Mouse (Mus musculus) layer of hippocampus, adult 8-10 months (tissue): ENCODE results near the gene Ap2b1. TPM values are rescaled to one million over a fixed set of nuclear protein-coding genes. Genes with fewer than 3 reads are reported as not detected.
"Not testable (repeated sequence)": the region's sequence is repeated elsewhere in the genome, so short reads cannot be mapped to it uniquely, and the experiment has no call there.

Experiments
- DNase-seq, 2 experiments: peaks; one replicate each; pipeline ENCODE4 v3.0.0; 2022; ENCODE audit warnings: low spot score in 2 of 2
- total RNA-seq, 4 experiments: library from RNA; stranded (reverse); gene quantifications; 2 replicates each; pipeline ENCODE4 v1.2.4; 2022

Gene Ap2b1
- total RNA-seq, 4 experiments from 2014 or later = 281 to 326 (median 296) TPM

DNA sequence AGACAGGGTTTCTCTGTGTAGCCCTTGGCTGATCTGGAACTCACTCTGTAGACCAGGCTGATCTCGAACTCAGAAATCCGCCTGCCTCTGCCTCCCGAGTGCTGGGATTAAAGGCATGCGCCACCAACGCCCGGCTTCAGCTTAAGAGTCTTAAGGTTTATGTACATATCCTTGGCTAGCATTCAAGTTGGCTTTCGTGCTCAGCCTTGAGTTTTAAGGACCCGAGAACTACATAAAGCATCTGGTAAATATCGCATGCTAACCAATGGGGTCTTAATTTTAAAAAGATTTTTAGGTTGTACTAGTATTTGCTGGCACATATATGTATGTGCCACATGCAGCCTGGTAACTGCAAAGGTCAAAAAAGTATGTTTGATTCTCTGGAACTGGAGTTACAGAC lies 900 bp downstream of the Ap2b1 start:
- no peak for DNase-seq

DNA sequence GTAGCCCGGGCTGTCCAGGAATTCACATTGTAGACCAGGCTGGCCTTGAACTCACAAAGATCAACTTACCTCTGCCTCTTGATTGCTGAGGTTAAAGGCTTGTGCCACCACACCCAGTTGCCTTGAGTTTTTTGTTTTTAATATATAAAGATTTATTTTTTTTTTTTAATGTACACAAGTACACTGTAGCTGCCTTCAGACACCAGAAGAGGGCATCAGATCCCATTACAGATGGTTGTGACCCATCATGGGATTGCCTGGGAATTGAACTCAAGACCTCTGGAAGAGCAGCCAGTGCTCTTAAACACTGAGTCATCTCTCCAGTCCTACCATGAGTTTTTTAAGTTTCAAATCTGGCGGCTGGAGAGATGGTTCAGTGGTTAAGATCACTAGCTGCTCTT lies 2.6 kb downstream of the Ap2b1 start:
- DNase-seq = no peak

DNA sequence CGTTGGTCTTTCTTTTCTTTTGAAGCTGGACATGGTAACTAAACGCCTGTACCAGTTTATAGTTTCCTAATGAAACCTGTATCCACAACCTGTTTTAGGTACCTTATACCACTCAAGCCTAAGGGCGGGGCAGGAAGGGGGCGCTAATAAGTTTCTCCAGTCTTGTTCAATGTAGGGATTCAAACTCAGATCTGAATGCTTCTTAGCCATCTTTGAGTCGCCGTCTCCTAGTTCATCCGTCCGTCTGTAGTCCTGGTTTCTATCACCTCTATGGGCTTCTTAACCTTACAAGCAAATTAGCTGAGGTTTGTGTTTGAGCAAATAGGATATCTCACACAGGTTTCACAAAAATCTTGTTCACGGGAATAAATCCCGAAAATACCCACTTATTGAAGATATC lies 3.3 kb downstream of the Ap2b1 start:
- DNase-seq = no peak

DNA sequence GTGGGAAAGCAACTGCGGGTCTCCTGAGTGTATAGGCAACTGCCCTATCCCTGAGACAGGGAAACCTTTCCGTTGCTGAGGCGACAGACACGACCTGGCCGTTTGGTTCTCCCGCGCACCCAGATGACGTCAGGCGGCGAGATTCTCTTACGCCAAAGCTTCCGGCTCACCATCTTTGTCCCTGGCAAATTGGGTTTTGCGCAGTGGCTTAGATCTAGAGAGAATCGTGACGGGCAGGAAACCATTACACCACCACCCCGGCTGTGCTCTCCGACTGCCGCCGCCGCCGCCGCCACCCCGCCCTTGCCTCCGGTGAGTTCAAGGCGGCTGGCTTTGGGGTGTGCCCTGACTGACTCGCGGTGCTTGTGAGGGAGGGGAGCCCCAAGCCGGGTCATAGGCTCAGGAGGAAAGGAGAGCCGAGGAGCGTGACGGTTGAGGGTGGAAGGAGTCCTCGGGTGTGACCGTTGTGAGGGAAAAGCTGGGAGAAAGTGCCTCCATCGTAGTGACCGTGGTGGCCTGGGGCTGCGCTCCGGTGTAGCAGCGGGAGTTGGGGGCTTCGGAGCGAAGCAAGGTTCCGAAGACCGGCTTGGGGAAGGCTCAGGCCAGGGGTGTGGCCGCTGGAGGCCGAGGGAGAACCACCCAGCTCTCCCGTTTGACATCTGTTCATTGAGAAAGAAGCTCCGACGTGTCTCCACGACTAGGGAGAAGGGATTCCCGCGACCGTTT lies 3.9 kb downstream of the Ap2b1 start, which contains the start of gene Pex12:
Gene Pex12, minus strand, starts transcription at position 61 of the 726 bp plus-strand sequence.
- peak; percentile 93 to 94 for DNase-seq

DNA sequence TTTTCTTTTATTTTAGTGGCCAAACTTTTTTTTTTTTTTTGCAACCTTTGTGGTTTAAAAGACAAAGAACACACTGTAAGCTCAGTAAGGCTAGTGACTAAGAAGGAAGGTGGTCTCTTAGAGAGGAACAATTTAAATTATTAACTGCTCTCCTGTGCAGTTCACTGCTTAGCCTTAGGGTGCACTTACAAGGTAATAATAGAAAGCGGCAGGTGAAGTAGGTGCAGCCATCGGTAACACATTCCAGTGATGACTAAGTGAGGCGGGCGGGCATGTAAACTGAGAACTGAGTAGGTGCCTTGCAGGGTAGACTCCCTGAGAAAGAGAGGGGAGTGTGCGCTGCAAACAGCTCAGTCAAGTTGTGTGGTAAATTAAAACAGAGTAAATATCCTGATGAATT lies 4.9 kb downstream of the Ap2b1 start:
- DNase-seq = no peak

DNA sequence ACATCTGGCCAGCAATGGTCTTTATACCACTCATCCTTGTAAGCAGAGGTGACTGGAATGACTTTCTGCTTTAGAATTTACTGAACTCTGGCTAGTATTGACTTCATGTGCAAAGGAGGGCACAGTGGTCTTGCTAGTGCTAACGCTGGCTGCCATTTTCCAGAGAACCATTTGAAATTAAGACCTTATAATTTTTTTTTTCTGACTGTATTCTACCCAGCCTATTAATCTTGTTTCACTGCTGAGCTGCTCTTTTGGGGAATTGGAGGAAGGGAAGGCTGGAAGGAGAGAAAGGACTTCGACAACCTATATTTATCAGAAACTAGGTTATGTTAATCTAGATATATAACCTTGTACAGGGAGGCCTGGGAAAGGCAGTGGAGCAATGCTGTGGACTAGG lies 5.7 kb downstream of the Ap2b1 start:
- DNase-seq = no peak

DNA sequence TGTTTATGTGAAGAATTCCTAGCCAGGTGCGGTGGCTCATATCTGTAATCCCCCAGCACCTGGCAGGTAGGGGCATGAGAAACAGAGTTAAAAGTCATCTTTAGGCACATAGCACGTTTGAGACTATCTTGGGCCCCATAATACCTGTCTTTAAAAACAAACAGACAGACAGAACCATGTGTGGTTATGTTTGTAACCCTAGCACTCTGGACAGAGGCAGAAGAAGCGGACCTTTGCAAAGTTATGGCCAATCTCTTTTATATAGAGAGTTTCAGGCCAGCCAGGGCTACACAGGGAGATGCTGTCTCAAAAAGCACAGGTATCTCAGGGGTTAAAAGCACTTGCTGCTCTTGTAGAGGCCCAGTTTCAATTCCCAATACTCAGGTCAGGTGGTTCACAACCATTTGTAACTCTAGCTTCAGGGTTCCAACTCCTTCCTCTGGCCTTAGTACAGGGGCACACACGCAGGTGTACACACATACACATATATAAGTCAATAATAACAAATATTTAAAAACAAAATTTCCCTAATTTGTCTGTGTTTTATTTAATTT lies 8.0 kb downstream of the Ap2b1 start:
- DNase-seq = no peak

DNA sequence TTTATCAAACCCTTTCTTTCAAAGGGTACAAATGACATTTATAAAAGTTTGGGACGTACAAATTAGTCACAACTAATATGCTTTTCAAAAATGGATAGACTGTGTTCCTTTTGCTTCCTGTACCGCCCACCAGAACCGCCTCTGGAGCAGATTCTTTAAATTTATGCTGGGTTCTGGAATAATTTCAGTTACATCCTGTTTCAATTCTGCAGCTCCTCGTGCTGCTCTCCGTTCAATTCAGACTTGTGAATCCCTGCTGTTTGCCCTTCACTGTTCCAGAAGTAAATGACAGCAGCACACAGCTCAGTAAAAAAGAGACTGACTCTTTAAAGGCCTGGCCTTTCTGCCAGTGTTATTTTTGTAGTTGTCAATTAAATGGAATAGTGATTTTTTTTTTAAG lies 13.6 kb downstream of the Ap2b1 start:
- DNase-seq = peak in 1 of 2 experiments; percentile 63

DNA sequence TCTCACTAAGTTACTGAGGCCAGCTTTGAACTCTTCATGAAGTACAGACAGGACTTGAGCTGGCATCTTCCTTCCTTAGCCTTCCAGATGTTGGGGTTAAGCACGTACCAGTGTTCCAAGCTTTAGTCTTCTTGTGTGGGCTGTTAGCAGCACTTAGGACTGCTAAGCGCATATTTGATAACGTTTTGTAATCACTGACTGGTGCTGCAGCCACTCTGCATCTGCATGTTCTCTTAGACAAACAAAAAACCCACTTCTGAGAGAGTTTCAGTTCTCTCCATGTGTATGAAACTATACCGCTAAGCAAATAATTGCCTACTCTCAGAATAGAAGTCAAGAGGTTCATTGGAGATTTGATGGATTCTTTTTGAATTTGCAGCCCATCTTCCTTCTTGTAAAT lies 20.2 kb downstream of the Ap2b1 start:
- no peak for DNase-seq

DNA sequence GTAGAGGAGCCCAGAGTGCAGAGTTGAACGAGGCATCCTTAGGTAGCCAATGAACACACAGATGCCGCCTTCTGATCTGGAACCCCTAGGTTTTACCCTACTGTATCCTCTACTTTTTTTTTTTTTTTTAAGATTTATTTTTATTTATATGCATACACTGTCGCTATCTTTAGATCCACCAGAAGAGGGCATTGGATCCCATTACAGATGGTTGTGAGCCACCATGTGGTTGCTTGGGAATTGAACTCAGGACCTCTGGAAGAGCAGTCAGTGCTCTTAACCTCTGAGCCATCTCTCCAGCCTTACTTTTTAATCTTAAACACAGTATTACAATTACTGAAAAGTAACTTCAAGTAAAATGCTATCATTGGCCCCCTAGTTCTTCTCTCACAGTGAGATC lies 27.9 kb downstream of the Ap2b1 start:
- not testable (repeated sequence) for DNase-seq

DNA sequence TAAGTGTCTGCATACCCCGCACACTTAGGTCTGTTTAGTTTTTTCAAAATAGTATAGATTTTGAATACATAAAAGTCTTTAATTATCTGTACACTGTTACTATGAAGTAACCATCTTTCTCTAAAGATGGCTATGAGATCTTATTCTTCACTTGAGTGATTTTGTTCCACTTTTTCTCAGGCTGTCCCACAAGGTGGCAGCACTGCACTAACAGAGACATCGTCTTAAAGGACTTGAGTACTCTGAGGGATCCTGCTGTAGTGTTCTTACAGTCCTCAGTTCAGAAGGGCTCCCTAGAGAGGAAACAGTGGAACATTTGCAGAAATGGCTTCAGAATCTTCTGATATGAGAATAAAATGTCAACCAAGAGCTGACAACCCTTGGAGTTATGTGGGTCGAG lies 28.6 kb downstream of the Ap2b1 start:
- DNase-seq = peak in 1 of 2 experiments; percentile 49

DNA sequence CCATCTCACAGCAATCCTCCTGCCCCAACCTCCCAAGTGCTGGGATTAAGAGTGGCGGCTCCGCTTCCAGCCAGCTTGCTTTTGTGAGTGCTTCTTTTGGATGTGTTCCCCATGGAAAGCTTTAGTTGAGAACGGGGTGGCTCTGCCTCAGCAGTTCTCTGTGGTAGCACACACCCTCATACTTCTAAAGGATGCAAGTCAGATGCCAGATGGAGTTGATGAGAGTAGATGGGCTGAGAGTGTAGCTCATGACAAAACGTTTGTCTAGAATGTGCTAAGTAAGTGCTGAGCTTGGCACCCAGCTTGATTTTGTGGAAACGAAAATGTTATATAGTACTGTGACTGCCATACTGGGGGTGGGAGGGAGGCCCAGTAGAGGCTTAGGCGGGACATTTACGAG lies 37.0 kb downstream of the Ap2b1 start:
- DNase-seq = peak; percentile 24 to 29

DNA sequence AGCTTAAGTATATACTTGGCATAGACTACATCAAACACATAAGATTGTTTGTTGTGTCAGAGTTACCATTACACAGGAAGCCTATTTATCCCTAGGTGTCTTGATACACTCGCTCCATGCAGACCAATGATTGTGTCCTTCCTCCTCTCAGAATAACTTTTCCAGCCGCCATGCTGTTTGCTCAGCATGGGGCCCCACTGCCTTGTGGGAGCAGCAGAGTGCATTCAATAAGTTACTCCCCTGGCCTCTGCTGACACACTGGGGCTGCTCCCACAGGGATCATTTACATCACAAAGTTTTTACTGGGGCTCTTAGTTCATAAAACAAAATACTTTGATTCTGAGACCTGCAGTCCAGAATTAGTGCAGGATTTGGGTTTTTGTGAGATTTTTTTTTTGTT lies 40.9 kb downstream of the Ap2b1 start:
- no peak for DNase-seq

DNA sequence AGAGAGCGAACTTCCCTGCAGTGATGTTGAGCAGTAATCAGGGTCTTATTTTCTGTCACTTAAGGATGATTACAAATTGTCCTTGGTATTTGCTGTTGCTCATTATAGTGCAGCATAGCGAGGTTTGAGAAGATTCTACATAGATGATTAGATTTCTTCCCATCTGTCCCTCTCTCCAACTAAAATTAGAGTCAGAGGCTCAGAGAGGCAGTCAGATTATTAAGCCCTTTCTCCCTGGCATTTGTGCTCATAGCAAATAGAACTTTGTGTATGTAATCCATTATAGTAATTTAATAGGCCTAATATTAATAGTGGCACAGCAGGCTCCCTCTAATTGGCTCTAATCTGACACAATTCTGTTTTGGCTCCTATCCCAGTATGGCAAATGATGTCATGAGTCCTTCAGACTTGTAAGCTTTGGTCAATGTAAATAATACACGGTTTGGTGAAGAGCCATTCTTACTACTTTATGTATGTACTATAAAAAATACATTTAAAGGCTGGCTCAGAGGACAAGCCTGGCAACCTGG lies 43.0 kb downstream of the Ap2b1 start:
- DNase-seq = no peak

DNA sequence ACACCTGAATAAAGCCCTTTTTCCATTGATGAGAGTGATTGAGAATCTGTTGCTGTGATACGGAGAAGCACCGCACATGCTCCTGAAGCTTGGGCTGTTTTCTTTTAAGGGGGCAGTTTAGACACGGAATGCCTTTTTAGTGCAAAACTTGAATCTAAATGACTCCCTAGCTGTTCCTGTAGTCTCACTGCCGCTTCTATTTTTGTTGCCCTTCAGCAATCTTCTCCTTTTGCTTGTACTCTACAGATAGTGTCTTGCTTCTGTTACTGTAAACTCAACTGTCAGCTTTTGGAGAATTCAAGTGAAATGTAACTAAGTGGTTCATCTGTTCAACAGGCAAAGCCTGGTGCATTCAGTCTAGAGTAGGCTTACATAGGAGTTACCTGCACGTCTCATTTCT lies 56.6 kb downstream of the Ap2b1 start:
- no peak for DNase-seq

DNA sequence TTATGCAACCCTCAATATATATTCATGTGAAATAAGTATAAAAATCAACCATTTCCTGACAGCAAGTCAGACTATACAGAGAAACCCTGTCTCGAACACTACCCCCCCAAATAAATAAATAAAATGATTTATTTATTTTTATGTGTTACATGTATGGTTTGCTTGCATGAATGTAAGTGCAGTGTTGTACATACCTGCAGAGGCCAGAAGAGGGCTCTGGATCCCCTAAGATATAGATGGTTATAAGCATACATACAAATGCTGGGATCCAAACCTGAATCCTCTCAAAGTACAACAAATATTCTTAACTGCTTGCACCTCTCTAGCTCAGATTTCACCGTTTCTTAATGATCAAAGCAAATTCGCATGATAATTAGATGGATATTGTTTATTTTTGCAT lies 58.6 kb downstream of the Ap2b1 start:
- DNase-seq = no peak

DNA sequence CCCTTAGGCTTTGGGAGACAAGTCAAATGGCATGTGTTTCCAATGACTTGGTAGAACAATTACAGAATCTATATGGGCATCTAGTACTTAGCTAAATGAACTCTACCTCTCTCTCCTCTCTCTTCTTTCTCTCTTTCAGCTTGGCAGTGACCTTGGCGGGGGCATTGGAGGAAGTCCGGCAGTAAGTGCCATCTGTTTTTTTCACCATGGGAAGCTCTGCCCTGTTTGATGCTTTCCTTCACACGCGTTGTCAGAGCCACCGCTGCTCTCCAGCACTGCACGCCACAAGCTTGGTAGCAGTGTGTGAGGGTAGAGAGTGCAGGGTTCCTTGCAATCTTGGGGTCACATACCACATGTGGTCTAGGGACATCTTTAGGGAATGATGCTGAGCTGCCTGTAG lies 65.8 kb downstream of the Ap2b1 start:
- no peak for DNase-seq

DNA sequence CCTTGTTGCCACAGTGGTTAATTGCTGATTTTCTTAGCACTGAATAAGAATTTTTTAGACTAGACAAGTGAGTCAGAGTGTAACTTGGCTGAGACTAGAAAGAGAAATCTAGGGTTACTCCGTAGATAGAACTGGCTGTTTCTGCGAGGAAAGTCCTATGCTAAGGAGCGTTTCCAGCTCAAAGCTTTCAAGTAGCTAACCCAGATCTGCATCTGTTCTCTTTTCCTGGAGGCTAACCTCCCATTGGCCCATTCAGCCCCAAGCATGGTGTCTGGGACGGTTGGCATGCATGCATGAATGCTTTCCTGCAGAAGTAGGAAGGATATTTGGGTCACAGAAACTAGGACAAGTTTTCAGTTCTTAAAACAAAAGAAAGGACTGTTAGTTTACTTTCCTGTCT lies 72.4 kb downstream of the Ap2b1 start:
- DNase-seq = no peak

DNA sequence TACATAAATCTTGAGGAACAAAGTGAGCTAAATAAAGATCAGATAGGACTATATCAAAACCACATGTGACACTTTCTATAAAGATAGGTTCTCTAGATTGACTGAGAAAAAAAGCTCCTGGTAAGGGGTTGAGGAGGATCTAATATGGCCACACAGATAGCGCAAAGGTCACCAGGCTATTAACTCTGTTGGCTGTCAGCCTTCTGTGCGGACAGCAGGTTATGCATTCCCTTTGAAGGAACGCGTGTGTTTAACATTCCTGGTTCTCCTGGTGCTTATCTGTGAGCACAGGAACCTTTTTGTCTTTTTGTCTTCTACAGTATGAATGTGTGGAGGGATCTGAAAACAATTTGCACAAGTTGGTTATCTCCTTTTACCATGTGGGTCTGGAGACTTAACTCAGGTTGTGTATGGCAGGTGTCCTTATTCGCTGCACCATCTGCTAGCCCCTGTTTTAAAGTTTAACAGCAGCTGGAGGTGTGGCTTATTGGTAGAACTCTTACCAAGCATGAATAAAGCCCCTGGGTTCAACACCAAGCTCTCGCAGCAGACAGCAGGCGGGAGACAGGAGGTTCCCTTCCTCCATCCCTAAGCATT lies 81.0 kb downstream of the Ap2b1 start:
- DNase-seq = no peak

DNA sequence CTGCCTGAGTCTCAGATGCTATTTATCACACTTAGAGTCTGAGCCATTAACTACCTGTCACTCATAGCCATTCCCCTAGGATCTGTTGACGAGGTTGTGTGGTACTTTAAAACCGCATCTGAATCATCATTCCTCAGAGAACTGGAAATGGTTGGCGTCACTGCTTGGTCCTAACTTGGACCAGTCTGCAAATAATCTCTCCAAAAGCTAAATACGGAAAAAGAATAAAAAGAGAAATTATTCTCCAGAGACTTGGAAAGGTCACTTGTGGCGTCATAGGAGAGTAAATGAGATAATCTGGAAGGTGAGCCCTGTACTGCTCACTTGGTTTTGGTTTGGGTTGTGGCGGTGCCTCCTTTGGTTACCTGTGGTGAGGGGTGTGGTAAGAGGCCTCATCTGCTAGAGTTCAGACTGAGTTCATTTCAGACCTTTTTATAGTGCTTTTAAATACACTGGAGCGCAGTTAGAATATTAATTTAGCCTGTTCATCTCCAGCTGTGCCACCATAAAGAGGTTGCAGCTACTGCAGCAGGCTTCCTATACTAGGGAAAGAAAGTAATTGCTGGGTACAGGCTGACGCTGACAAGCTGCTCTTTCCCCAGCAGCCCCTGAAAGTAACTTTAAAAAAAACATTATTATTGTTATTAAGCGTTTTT lies 84.2 kb downstream of the Ap2b1 start:
- no peak for DNase-seq

DNA sequence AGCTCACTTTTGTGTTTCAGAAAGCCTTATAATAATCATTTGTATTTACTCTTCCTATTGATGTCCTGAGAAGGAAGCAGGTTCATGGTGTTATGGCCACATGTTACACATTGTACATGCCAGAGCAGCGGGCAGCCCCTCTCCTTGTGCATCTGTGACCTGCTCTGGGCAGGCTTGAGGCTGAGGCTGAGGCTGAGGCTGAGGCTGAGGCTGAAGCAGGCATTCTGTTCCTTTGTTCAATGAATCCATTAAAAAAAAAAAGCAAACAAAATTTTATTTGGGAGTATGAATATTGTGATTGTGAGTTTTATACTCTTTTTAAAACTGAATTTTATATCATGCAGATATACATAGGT lies 84.7 kb downstream of the Ap2b1 start:
- no peak for DNase-seq

DNA sequence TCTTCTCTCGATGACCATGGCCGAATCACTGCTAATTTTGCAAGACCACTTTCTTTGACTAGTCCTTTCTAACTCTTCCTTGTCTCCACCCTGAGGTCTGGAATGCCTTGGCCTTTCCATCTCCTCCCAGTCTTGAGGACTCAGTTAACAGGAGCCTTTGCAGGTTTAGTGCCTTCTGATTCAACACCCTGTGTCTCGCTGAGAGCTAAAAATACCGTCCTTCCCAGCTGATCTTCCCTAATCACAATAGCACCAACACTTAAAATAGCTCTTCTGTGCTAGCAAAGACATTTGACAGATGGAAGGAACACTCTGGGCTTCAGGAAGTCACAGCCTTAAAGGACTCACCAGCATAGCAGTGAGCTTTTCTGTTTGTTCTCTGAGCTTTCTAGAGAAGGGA lies 94.2 kb downstream of the Ap2b1 start:
- DNase-seq = no peak
